Mouse (Mus musculus) E14TG2a.4 (cell line): Measurements from ENCODE around the gene Lonp1.

Experiments used
- CTCF ChIP-seq: conservative IDR thresholded peaks from 2 replicates; pipeline ENCODE4 v1.5.1; 2014; ENCODE audit warnings: low read length
- NANOG ChIP-seq: IDR thresholded peaks from 2 replicates; pipeline ENCODE4 v1.6.1; 2014; ENCODE audit warnings: borderline replicate concordance, low read length, mixed read lengths
- POU5F1 ChIP-seq: IDR thresholded peaks from 2 replicates; pipeline ENCODE4 v1.6.1; 2014; ENCODE audit warnings: low read length, borderline replicate concordance

- TF ChIP-seq CTCF (no peak), POU5F1 (no peak), NANOG (no peak)
Observed at GRCm38 (mm10) chr17:56604422-56604821, 22.3 kb downstream of the Lonp1 start.
